Mouse (Mus musculus): ENCODE data around the gene Hexim2. TPM values are rescaled to one million over a fixed set of nuclear protein-coding genes. Genes with fewer than 3 reads are reported as not detected.

Gene Hexim2
- polyA plus RNA-seq, 1 experiment from 2014 or later, result 10.5 TPM

DNA sequence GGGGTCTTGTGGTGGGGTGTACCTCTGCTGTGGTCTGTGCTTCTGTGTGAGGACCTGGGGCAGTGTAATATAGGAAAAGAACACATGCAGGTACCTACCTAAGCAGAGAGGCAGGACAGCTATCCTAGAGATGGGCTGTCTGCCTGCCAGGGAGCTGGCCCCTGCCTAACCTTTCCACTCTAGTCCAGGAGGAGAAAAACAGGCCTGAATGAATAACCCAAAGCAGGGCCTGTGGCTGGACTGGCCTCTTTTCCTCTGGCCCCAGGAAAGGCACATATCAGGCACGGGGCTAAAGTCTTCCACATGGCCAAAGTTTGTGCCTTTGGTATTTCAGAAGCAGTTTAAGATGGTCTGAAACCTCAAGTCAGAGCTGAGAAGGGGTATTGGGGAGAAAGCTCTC, 48.2 kb downstream of the Hexim2 start:
- H3K4me2 ChIP-seq (replicated peaks), result no peak overlapping the region
- H3K4me1 ChIP-seq, result no peaks in the 10 kb centered on the region
- H3K36me3 ChIP-seq, result no peaks in the 10 kb centered on the region
- 67% methylated on average over 1 of the region's 1 CpGs for WGBS
- peaks cover 7% of the 10 kb centered on the region; the same call in 1 of the 2 replicates for H3K27me3 ChIP-seq
- H3K9ac ChIP-seq (replicated peaks), result no peak overlapping the region
- no peak overlapping the region for H3K4me3 ChIP-seq
- no peaks in the 10 kb centered on the region for H3K9me3 ChIP-seq
- H3K27ac ChIP-seq (replicated peaks), result no peak overlapping the region
- ATAC-seq (ENCODE audit: low FRiP score, low read depth), result no peak

DNA sequence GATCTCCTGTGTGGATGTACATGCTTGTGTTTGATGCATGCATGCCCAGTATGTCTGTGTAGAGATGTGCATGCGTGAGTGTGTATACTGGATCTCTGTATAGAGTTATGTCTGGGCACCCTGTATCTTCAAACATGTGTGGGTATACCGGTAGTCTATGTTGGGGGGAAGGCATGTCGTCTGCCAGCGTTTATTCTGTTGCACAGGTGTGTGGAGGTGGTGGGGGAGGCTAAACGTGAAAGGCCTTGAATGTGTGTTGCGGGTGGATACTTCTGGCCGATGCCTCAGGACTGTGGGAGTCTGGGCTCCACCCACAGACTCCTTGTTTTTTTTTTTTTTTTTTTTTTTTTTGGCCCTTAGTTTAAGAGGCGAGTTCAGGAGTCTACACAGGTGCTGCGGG, 49.1 kb downstream of the Hexim2 start:
- Histone ChIP-seq H3K9ac (replicated peaks) (no peak overlapping the region), H3K9me3 (no peaks in the 10 kb centered on the region), H3K27me3 (peaks cover 13% of the 10 kb centered on the region; the same call in 1 of the 2 replicates), H3K4me3 (no peak overlapping the region), H3K4me1 (no peaks in the 10 kb centered on the region), H3K36me3 (no peaks in the 10 kb centered on the region), H3K4me2 (replicated peaks) (no peak overlapping the region), H3K27ac (replicated peaks) (no peak overlapping the region)
- WGBS, result 84% methylated on average over 9 of the region's 9 CpGs
- no peak for ATAC-seq (ENCODE audit: low FRiP score, low read depth)

DNA sequence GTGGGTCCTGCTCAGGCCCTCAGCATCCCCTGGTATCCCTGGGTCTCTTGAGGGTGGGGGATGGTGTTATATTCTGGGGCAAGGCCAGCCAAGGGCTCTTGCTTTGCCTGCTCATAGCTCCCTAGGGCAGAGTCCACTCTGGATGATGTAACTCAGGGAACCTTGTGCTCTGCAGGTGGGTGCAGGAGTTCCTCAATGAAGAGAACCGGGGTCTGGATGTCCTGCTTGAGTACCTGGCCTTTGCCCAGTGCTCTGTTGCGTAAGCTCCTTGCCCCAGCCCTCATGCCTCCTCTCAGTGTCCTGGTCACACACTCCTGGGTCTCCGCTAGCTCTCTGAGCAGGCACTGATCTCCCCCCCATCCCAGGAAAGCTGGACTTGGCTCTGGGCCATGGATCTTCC, 49.7 kb downstream of the Hexim2 start:
- Histone ChIP-seq H3K27ac (replicated peaks) (no peak overlapping the region), H3K4me1 (no peaks in the 10 kb centered on the region), H3K9ac (replicated peaks) (no peak overlapping the region), H3K4me2 (replicated peaks) (no peak overlapping the region), H3K27me3 (peaks cover 13% of the 10 kb centered on the region; the same call in 1 of the 2 replicates), H3K4me3 (no peak overlapping the region), H3K36me3 (no peaks in the 10 kb centered on the region), H3K9me3 (no peaks in the 10 kb centered on the region)
- ATAC-seq (ENCODE audit: low FRiP score, low read depth), result no peak
- WGBS, result 80% methylated on average over 3 of the region's 3 CpGs

DNA sequence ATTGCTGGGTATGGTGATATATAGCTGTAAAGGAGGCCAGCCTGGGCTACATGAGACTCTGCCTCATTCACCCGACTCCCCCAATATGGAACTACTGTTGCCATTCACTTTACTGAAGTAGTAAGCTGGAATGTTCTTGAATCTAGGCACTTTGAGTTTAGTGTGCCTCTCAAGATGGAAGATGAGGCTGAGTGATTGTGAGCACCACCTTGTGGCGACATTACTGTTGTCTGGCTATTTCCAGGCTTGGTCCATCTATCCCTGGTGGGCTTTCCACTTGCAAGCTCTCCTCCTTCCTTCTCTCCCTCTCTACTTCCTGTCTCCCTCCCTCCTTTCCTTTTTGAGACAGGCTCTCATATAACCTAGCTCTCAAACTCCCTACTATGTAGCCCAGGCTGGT, 52.7 kb downstream of the Hexim2 start:
- no peaks in the 10 kb centered on the region for H3K4me1 ChIP-seq
- no peaks in the 10 kb centered on the region for H3K9me3 ChIP-seq
- no peak overlapping the region for H3K4me3 ChIP-seq
- no peak for ATAC-seq (ENCODE audit: low FRiP score, low read depth)
- H3K4me2 ChIP-seq (replicated peaks), result no peak overlapping the region
- no peaks in the 10 kb centered on the region for H3K36me3 ChIP-seq
- 26% methylated on average over 2 of the region's 2 CpGs for WGBS
- H3K9ac ChIP-seq (replicated peaks), result no peak overlapping the region
- no peak overlapping the region for H3K27ac ChIP-seq (replicated peaks)
- peaks cover 17% of the 10 kb centered on the region for H3K27me3 ChIP-seq

Other genes starting within 250 kb of the Hexim2 start
- not detected in 2 replicates for gene Fam187a, start 247.3 kb upstream of the Hexim2 start, polyA plus RNA-seq (2016; fragmentation: Nextera tagmentation; extraction: Ambion mirVana)
- gene Gfap, start 231.5 kb upstream of the Hexim2 start, polyA plus RNA-seq (2016; fragmentation: Nextera tagmentation; extraction: Ambion mirVana), result not detected in 2 replicates
- gene Kif18b, start 207.3 kb upstream of the Hexim2 start, polyA plus RNA-seq (2016; fragmentation: Nextera tagmentation; extraction: Ambion mirVana), result 9.1 and 9.7 TPM in 2 replicates
- gene C1ql1, start 185.7 kb upstream of the Hexim2 start, polyA plus RNA-seq (2016; fragmentation: Nextera tagmentation; extraction: Ambion mirVana), result 12.7 and 15.3 TPM in 2 replicates
- gene Nmt1, start 104.2 kb upstream of the Hexim2 start, polyA plus RNA-seq (2016; fragmentation: Nextera tagmentation; extraction: Ambion mirVana), result 41.3 and 44.8 TPM in 2 replicates
- gene Dcakd, start 104.1 kb upstream of the Hexim2 start, polyA plus RNA-seq (2016; fragmentation: Nextera tagmentation; extraction: Ambion mirVana), result 163 and 174 TPM in 2 replicates
- gene Plcd3, start 30.8 kb upstream of the Hexim2 start, polyA plus RNA-seq (2016; fragmentation: Nextera tagmentation; extraction: Ambion mirVana), result 0.79 and 1.1 TPM in 2 replicates
- 7.5 and 8.4 TPM in 2 replicates for gene Acbd4, start 30.7 kb upstream of the Hexim2 start, polyA plus RNA-seq (2016; fragmentation: Nextera tagmentation; extraction: Ambion mirVana)
- 2.6 and 3.1 TPM in 2 replicates for gene Hexim1, start 16.2 kb upstream of the Hexim2 start, polyA plus RNA-seq (2016; fragmentation: Nextera tagmentation; extraction: Ambion mirVana)
- gene Fmnl1, start 38.7 kb downstream of the Hexim2 start, polyA plus RNA-seq (2016; fragmentation: Nextera tagmentation; extraction: Ambion mirVana), result 1.3 and 1.8 TPM in 2 replicates
- gene 1700023F06Rik, start 76.1 kb downstream of the Hexim2 start, polyA plus RNA-seq (2016; fragmentation: Nextera tagmentation; extraction: Ambion mirVana), result not detected in 2 replicates
- gene Spata32, start 86.0 kb downstream of the Hexim2 start, polyA plus RNA-seq (2016; fragmentation: Nextera tagmentation; extraction: Ambion mirVana), result 0.21 TPM in 1 of 2 replicates, not detected in the other
- gene Map3k14, start 135.0 kb downstream of the Hexim2 start, polyA plus RNA-seq (2016; fragmentation: Nextera tagmentation; extraction: Ambion mirVana), result 6.0 and 7.8 TPM in 2 replicates
- gene Arhgap27, start 231.3 kb downstream of the Hexim2 start, polyA plus RNA-seq (2016; fragmentation: Nextera tagmentation; extraction: Ambion mirVana), result 4.3 and 4.4 TPM in 2 replicates